Mouse (Mus musculus) kidney, embryonic 14.5 days (tissue): ENCODE data around the gene Ptch1. TPM values are rescaled to one million over a fixed set of nuclear protein-coding genes. Genes with fewer than 3 reads are reported as not detected.

Experiments
- ATAC-seq: fragments of 200-750 bp; cut with Nextera tagmentation; 2 replicates; pipeline ENCODE4 v1.8.0; 2017; ENCODE audit warnings: moderate number of reproducible peaks, mild to moderate bottlenecking, moderate TSS enrichment, moderate library complexity; ENCODE audit not compliant: low FRiP score, low TSS enrichment
- H3K27ac ChIP-seq: fragments of 300-500 bp; sonication (generic); 2 replicates; pipeline ENCODE4 v1.5.1; 2014; ENCODE audit warnings: low read depth, mild to moderate bottlenecking, low read length, moderate library complexity, mixed read lengths
- H3K27me3 ChIP-seq: fragments of 300-500 bp; sonication (generic); 2 replicates; pipeline ENCODE4 v1.6.1; 2014; ENCODE audit warnings: mild to moderate bottlenecking, low read length; ENCODE audit not compliant: control insufficient read depth, insufficient read depth
- H3K36me3 ChIP-seq: fragments of 300-500 bp; sonication (generic); 2 replicates; pipeline ENCODE4 v1.6.1; 2014; ENCODE audit warnings: low read length, mixed read lengths; ENCODE audit not compliant: control insufficient read depth, insufficient read depth
- H3K4me1 ChIP-seq: fragments of 300-500 bp; sonication (generic); 2 replicates; pipeline ENCODE4 v1.6.1; 2014; ENCODE audit warnings: low read length, mixed read lengths; ENCODE audit not compliant: control insufficient read depth, insufficient read depth
- H3K4me2 ChIP-seq: fragments of 300-500 bp; sonication (generic); replicated peaks from 2 replicates; pipeline ENCODE4 v1.6.1; 2014; ENCODE audit warnings: low read depth, mild to moderate bottlenecking, low read length
- H3K4me3 ChIP-seq: fragments of 300-500 bp; sonication (generic); 2 replicates; pipeline ENCODE4 v1.5.1; 2014; ENCODE audit warnings: mild to moderate bottlenecking, low read length
- H3K9ac ChIP-seq: fragments of 300-500 bp; sonication (generic); 2 replicates; pipeline ENCODE4 v1.6.1; 2014; ENCODE audit warnings: low read depth, mild to moderate bottlenecking, low read length, moderate library complexity
- H3K9me3 ChIP-seq: fragments of 300-500 bp; sonication (generic); 2 replicates; pipeline ENCODE4 v1.6.1; 2016; ENCODE audit warnings: low read length; ENCODE audit not compliant: control insufficient read depth
- WGBS: fragments of 180-500 bp; shearing (Covaris S2); extraction: QIAGEN DNeasy Blood & Tissue Kit; methylation state at CpG from one replicate; pipeline ENCODE4 v1.1.7; 2014; 5-methylcytosine and 5-hydroxymethylcytosine counted together
- polyA plus RNA-seq: library from polyadenylated mRNA; unstranded; fragments of >200 nt; fragmentation: Nextera tagmentation; extraction: Ambion mirVana; gene quantifications from 2 replicates; pipeline ENCODE4 v1.2.1, GENCODE M21; 2014

Gene Ptch1
- polyA plus RNA-seq, 1 experiment from 2014 or later: 28.2 TPM

GRCm38 (mm10) chr13:63565320-63566017 is 7.9 kb downstream of the Ptch1 start:
- Histone ChIP-seq H3K9ac (peak overlapping the region; percentile 99), H3K27ac (peak overlapping the region; percentile 100), H3K9me3 (no peaks in the 10 kb centered on the region), H3K36me3 (peaks cover 5% of the 10 kb centered on the region), H3K4me2 (peak overlapping the region; percentile 86), H3K4me1 (peaks cover 23% of the 10 kb centered on the region; the same call in 1 of the 2 replicates), H3K4me3 (peak overlapping the region; percentile 83), H3K27me3 (peaks cover 7% of the 10 kb centered on the region; the same call in 1 of the 2 replicates)
- WGBS: under 1% methylated on average over 76 of the region's 99 CpGs
- ATAC-seq: no peak

GRCm38 (mm10) chr13:63564626-63565319 is 8.6 kb downstream of the Ptch1 start:
- WGBS: under 1% methylated on average over 36 of the region's 36 CpGs
- Histone ChIP-seq H3K36me3 (peaks cover 12% of the 10 kb centered on the region), H3K9me3 (no peaks in the 10 kb centered on the region), H3K27me3 (0 out of 2 replicates have a peak, but pooled peaks cover 1% of the 10 kb centered on the region), H3K4me3 (peak overlapping the region; percentile 83), H3K4me1 (peaks cover 27% of the 10 kb centered on the region; the same call in 1 of the 2 replicates), H3K4me2 (peak overlapping the region; percentile 86), H3K27ac (peak overlapping the region; percentile 100), H3K9ac (peak overlapping the region; percentile 99)
- ATAC-seq: peak; percentile 11; the same call in 1 of the 2 replicates

GRCm38 (mm10) chr13:63563781-63564625 is 9.4 kb downstream of the Ptch1 start:
- H3K9me3 ChIP-seq: no peaks in the 10 kb centered on the region
- peaks cover 30% of the 10 kb centered on the region for H3K4me1 ChIP-seq
- ATAC-seq: no peak
- H3K9ac ChIP-seq: peak overlapping the region; percentile 99
- peak overlapping the region; percentile 100 for H3K27ac ChIP-seq
- under 1% methylated on average over 51 of the region's 51 CpGs for WGBS
- no peaks in the 10 kb centered on the region for H3K27me3 ChIP-seq
- peak overlapping the region; percentile 86 for H3K4me2 ChIP-seq
- H3K36me3 ChIP-seq: peaks cover 12% of the 10 kb centered on the region
- peak overlapping the region; percentile 83 for H3K4me3 ChIP-seq

- Histone ChIP-seq H3K4me3 (peak overlapping the region; percentile 83), H3K9me3 (no peaks in the 10 kb centered on the region), H3K27me3 (no peaks in the 10 kb centered on the region), H3K36me3 (peaks cover 12% of the 10 kb centered on the region), H3K9ac (peak overlapping the region; percentile 99), H3K27ac (peak overlapping the region; percentile 100), H3K4me2 (peak overlapping the region; percentile 86), H3K4me1 (peaks cover 30% of the 10 kb centered on the region)
- peak; percentile 46 for ATAC-seq
- under 1% methylated on average over 47 of the region's 51 CpGs for WGBS
Observed at GRCm38 (mm10) chr13:63562972-63563780, 10.2 kb downstream of the Ptch1 start.

GRCm38 (mm10) chr13:63562141-63562971 is 11.0 kb downstream of the Ptch1 start:
- Histone ChIP-seq H3K27ac (peak overlapping the region; percentile 39; the same call in 1 of the 2 replicates), H3K27me3 (no peaks in the 10 kb centered on the region), H3K36me3 (peaks cover 12% of the 10 kb centered on the region), H3K4me1 (peaks cover 38% of the 10 kb centered on the region), H3K4me3 (peak overlapping the region; percentile 83), H3K9ac (peak overlapping the region; percentile 99), H3K4me2 (peak overlapping the region; percentile 86), H3K9me3 (no peaks in the 10 kb centered on the region)
- ATAC-seq: no peak
- WGBS: 2% methylated on average over 7 of the region's 7 CpGs

- H3K27me3 ChIP-seq: no peaks in the 10 kb centered on the region
- ATAC-seq: no peak; the same call in 1 of the 2 replicates
- 20% methylated on average over 8 of the region's 8 CpGs for WGBS
- peak overlapping the region; percentile 37; the same call in 1 of the 2 replicates for H3K27ac ChIP-seq
- no peaks in the 10 kb centered on the region for H3K9me3 ChIP-seq
- H3K4me1 ChIP-seq: peaks cover 74% of the 10 kb centered on the region
- peak overlapping the region; percentile 17; the same call in 1 of the 2 replicates for H3K4me3 ChIP-seq
- peak overlapping the region; percentile 5; the same call in 1 of the 2 replicates for H3K4me2 ChIP-seq
- no peak overlapping the region for H3K9ac ChIP-seq
- peaks cover 12% of the 10 kb centered on the region for H3K36me3 ChIP-seq
Observed at GRCm38 (mm10) chr13:63558297-63558890, 15.0 kb downstream of the Ptch1 start.

- Histone ChIP-seq H3K27me3 (no peaks in the 10 kb centered on the region), H3K27ac (no peak overlapping the region), H3K4me2 (no peak overlapping the region), H3K36me3 (peaks cover 14% of the 10 kb centered on the region), H3K4me3 (no peak overlapping the region), H3K9ac (no peak overlapping the region), H3K9me3 (no peaks in the 10 kb centered on the region), H3K4me1 (peaks cover 76% of the 10 kb centered on the region)
- no peak for ATAC-seq
- WGBS: 39% methylated on average over 1 of the region's 1 CpGs
Observed at GRCm38 (mm10) chr13:63556431-63556830, 17.0 kb downstream of the Ptch1 start.
